Mouse (Mus musculus): ENCODE measurements at regions not wholly inside any gene's neighbourhood (a gene's known extent, or its start where the extent isn't known, plus 50 kb on each side); places are given as distances from the start of the nearest gene placed in this dataset.

GRCm38 (mm10) chr2:147454362-147455257 lies 92.9 kb downstream of the Pax1 start:
- TF ChIP-seq MAFK (IDR thresholded peaks at IDR 0.05; ENCODE audit: insufficient read depth, low read depth, low read length) (no peak), HCFC1 (IDR thresholded peaks at IDR 0.05; ENCODE audit: borderline replicate concordance, insufficient read depth, low read length) (no peak), ZC3H11A (IDR thresholded peaks at IDR 0.05; ENCODE audit: borderline replicate concordance, low read depth, low read length) (no peak), CHD2 (IDR thresholded peaks at IDR 0.05; ENCODE audit: low read depth, low read length) (no peak)
